Mouse (Mus musculus) cerebellum, adult 2 months (tissue): ENCODE results near the gene Pon3.

ENCODE experiments used
- CTCF ChIP-seq: fragments of 200-500 bp; IDR thresholded peaks from 2 replicates; pipeline ENCODE4 v1.5.1; 2011; ENCODE audit warnings: low read depth, mild to moderate bottlenecking, control low read depth, low read length, moderate library complexity, borderline replicate concordance; ENCODE audit not compliant: insufficient read depth
- POLR2A ChIP-seq: fragments of 200-500 bp; IDR thresholded peaks from 2 replicates; pipeline ENCODE4 v1.6.1; 2011; ENCODE audit warnings: low read length, control low read depth, borderline replicate concordance; ENCODE audit not compliant: insufficient read depth

GRCm38 (mm10) chr6:5282418-5282817 is 26.3 kb upstream of the Pon3 start:
- TF ChIP-seq CTCF (no peak), POLR2A (no peak)
